Mouse (Mus musculus): ENCODE measurements around the gene Ube3b. TPM values are rescaled to one million over a fixed set of nuclear protein-coding genes. Genes with fewer than 3 reads are reported as not detected.

Ube3b gene
- polyA plus RNA-seq, 1 experiment from 2014 or later, result 46.5 TPM

DNA sequence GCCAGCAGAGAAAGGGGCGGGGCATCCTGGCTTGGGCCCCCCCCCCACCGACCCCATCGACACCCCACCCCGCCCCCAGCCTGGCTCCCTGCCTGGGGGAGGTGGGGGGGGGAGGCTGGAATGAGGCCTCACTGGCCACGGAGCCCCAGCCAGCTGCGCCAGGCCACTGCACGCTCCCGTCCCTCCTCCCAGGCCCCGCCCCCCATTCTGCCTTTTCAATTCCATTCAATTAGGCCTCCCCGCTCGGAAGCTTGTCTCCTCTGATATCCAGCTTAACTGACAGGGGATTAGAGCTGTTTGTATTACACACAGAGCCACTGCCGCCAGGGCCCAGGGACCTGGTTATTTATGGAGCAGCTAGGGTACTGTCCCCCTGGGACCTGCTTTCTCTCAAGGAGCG is 87.0 kb downstream of the Ube3b start:
- Histone ChIP-seq H3K4me1 (peaks cover 30% of the 10 kb centered on the region), H3K27ac (peak overlapping the region; percentile 77), H3K36me3 (no peaks in the 10 kb centered on the region), H3K4me3 (peak overlapping the region; percentile 24), H3K27me3 (no peaks in the 10 kb centered on the region), H3K9me3 (no peaks in the 10 kb centered on the region), H3K4me2 (peak overlapping the region; percentile 59), H3K9ac (peak overlapping the region; percentile 27; the same call in 1 of the 2 replicates)
- ATAC-seq (ENCODE audit: borderline replicate concordance, extremely low read depth, low FRiP score, low TSS enrichment), result peak; percentile 83
- WGBS, result under 1% methylated on average over 9 of the region's 13 CpGs

DNA sequence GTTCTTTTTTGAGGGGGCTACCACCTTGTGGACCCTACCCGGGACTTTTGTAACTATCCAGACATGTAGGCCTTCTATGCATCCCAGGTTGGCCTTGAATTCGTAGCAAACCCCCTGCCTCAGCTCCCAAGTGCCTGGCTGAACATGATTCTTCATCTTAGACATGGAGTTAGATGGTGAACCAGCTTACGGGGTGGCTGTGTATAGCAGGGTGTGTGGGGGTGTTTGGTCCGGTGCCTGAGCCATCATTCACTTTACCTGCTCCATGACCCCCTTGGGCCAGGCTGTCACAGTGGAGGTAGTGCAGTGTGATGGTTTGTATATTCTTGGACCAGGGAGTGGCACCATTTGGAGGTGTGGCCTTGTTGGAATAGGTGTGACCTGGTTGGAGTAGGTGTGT is 87.6 kb downstream of the Ube3b start:
- H3K4me1 ChIP-seq, result peaks cover 30% of the 10 kb centered on the region
- H3K9ac ChIP-seq, result peak overlapping the region; percentile 27; the same call in 1 of the 2 replicates
- no peak overlapping the region for H3K4me3 ChIP-seq
- WGBS, result 67% methylated on average over 4 of the region's 4 CpGs
- H3K27ac ChIP-seq, result peak overlapping the region; percentile 77
- no peaks in the 10 kb centered on the region for H3K27me3 ChIP-seq
- no peaks in the 10 kb centered on the region for H3K9me3 ChIP-seq
- no peaks in the 10 kb centered on the region for H3K36me3 ChIP-seq
- no peak for ATAC-seq (ENCODE audit: borderline replicate concordance, extremely low read depth, low FRiP score, low TSS enrichment)
- H3K4me2 ChIP-seq, result peak overlapping the region; percentile 59

DNA sequence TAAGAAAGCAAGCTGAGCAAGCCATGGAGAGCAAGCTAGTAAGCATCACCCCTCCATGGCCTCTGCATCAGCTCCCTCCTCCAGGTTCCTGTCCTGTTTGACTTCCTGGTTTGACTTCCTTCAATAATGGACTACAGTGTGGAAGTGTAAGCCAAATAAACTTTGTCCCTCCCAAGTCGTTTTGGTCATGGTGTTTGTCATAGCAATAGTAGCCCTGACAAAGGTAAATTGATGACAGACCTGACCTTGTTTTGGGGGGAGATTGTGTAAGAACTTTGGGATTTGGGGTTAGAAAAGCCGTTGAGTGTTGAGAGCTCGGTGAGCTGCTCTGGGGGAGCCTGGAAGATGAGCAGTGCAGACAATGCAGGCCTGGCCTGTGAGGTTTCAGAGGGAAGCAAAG is 90.0 kb downstream of the Ube3b start:
- no peaks in the 10 kb centered on the region; the same call in 1 of the 2 replicates for H3K27me3 ChIP-seq
- H3K4me3 ChIP-seq, result no peak overlapping the region
- ATAC-seq (ENCODE audit: borderline replicate concordance, extremely low read depth, low FRiP score, low TSS enrichment), result no peak
- no peaks in the 10 kb centered on the region for H3K9me3 ChIP-seq
- H3K27ac ChIP-seq, result no peak overlapping the region
- 56% methylated on average over 3 of the region's 3 CpGs for WGBS
- H3K4me1 ChIP-seq, result peaks cover 27% of the 10 kb centered on the region
- H3K36me3 ChIP-seq, result no peaks in the 10 kb centered on the region
- H3K9ac ChIP-seq, result no peak overlapping the region
- H3K4me2 ChIP-seq, result no peak overlapping the region

Small RNA genes lying within 50 kb of the gene (microRNA-seq; reads per million reads assigned to microRNA genes)
- not detected for gene Mir7027

Other genes starting within 250 kb of the Ube3b start
- gene Acacb, start 234.1 kb upstream of the Ube3b start, polyA plus RNA-seq (2015; fragmentation: Nextera tagmentation; extraction: Ambion mirVana), result 1.7 and 2.4 TPM in 2 replicates
- 1.4 and 1.7 TPM in 2 replicates for gene Foxn4, start 106.8 kb upstream of the Ube3b start, polyA plus RNA-seq (2015; fragmentation: Nextera tagmentation; extraction: Ambion mirVana)
- 3.5 and 4.6 TPM in 2 replicates for gene Myo1h, start 91.4 kb upstream of the Ube3b start, polyA plus RNA-seq (2015; fragmentation: Nextera tagmentation; extraction: Ambion mirVana)
- gene Kctd10, start 99 bp upstream of the Ube3b start, polyA plus RNA-seq (2015; fragmentation: Nextera tagmentation; extraction: Ambion mirVana), result 169 and 176 TPM in 2 replicates
- gene Mmab, start 63.5 kb downstream of the Ube3b start, polyA plus RNA-seq (2015; fragmentation: Nextera tagmentation; extraction: Ambion mirVana), result 30.5 and 31.0 TPM in 2 replicates
- gene Mvk, start 63.7 kb downstream of the Ube3b start, polyA plus RNA-seq (2015; fragmentation: Nextera tagmentation; extraction: Ambion mirVana), result 39.2 and 43.8 TPM in 2 replicates
- gene Fam222a, start 187.4 kb downstream of the Ube3b start, polyA plus RNA-seq (2015; fragmentation: Nextera tagmentation; extraction: Ambion mirVana), result 2.1 TPM in 2 replicates

Data from lung, embryonic 15.5 days (tissue).